Mouse (Mus musculus) heart, adult 2 months (tissue): ENCODE results near the gene Top2b.

Source experiments
- CTCF ChIP-seq: fragments of 200-600 bp; IDR thresholded peaks from 2 replicates; pipeline ENCODE4 v1.8.1; 2022; ENCODE audit warnings: antibody characterized with exemption, mild to moderate bottlenecking, moderate library complexity
- EP300 ChIP-seq: fragments of 200-500 bp; IDR thresholded peaks from 2 replicates; pipeline ENCODE4 v1.6.1; 2011; ENCODE audit warnings: low read depth, low read length, control low read depth; ENCODE audit not compliant: insufficient read depth
- POLR2A ChIP-seq: fragments of 200-500 bp; IDR thresholded peaks from 2 replicates; pipeline ENCODE4 v1.6.1; 2011; ENCODE audit warnings: mild to moderate bottlenecking, low read depth, low read length, control low read depth; ENCODE audit not compliant: insufficient read depth

GRCm38 (mm10) chr14:16328959-16329480 lies 36.0 kb upstream of the Top2b start:
- TF ChIP-seq CTCF (no peak), POLR2A (no peak), EP300 (no peak)
